1 mouse cellular context compared by ENCODE assay signal in the genomic region with DNA sequence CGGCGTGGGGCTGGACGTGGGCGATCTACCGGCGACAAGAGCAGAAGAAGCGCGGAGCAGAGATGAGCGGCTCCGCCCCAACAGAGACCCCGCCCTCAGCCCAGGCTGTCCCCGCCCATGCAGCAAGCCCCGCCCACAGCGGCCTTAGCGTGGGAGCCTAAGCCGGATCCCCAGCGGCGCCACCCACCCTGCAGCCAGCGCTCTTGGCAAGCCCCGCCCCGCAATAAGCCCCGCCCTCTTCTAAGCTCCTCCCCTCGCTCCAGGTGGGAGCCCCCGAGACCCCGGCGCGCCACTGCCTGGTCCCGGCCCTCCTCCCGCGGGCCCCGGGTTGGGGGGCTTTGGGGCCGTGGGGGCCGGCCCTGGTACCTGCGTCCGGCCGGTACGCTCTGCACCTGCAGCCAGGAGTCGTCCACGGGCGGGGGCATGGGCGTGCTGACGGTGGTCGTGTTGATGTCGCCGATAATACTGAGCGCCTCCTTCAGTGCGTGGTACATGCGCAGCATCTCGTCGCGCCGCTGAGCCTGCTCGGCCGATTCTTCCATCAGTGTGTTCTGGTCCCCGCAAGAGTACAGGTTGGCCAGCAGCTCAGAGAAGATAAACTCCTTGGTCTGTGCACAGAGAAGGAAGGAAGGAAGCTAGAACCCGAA.
TF ChIP-seq lines count a peak whose summit lies in the region.

No protein-coding gene starts in this region.

TF ChIP-seq in MEL, 35 proteins besides CTCF, POLR2A, EP300 and RAD21:
- TF ChIP-seq POLR2AphosphoS5 (IDR thresholded peaks at IDR 0.05; ENCODE audit: borderline replicate concordance, low read depth, low read length): no peak
- peak; percentile 44; the same call in 1 of the 2 replicates for TF ChIP-seq NRF1 (IDR thresholded peaks at IDR 0.05; ENCODE audit: insufficient read depth, low read depth, low read length, poor library complexity, severe bottlenecking)
TF ChIP-seq in MEL: peak in this region for 1.
